Mouse (Mus musculus) left cerebral cortex, postnatal 4 days (tissue): ENCODE results near the gene Tie1. TPM values are rescaled to one million over a fixed set of nuclear protein-coding genes. Genes with fewer than 3 reads are reported as not detected.

Experiments used
- DNase-seq: peaks from one replicate; pipeline ENCODE4 v3.0.0-alpha.2; 2022
- intact Hi-C: fragments of 180-260 bp; cut with DNase I; formaldehyde crosslinking; loops from one replicate; pipeline ENCODE4 v1.15.1; 2025
- total RNA-seq, 2 experiments: library from RNA; stranded (reverse); gene quantifications; 2 replicates each; pipeline ENCODE4 v1.2.3; 2021

Tie1 gene
- total RNA-seq, 2 experiments from 2014 or later = 14.4 to 15.2 TPM

DNA sequence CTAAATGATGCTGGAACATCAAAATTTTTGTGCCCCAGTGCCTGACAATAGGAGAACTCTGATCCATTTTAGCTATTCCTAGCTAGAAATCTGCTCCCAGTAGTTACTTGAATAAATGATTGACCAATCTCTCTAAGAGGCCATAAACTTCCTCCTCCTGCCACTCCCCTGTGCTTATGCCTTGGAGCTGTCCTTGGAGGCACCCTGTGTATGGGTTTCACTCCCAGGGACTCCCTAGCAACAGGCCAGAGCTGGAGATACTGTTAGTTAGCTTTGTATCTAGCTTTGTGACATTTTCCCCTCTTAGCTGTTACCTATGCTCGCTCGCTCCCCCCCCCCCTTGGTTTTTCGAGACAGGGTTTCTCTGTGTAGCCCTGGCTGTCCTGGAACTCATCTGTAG is 68.5 kb downstream of the Tie1 start:
- intact Hi-C loops = no loop called here
- DNase-seq = no peak

Other genes with a start within 250 kb of the Tie1 start
- 100 to 1,000 TPM; 229 to 232 TPM for gene Ptprf, start 198.7 kb downstream of the Tie1 start, total RNA-seq
- gene Szt2, start 80.8 kb downstream of the Tie1 start, total RNA-seq = 10 to 100 TPM; 43.3 to 48.3 TPM
- gene Med8, start 80.7 kb downstream of the Tie1 start, total RNA-seq = 10 to 100 TPM; 75.7 to 77.6 TPM
- gene Elovl1, start 62.0 kb downstream of the Tie1 start, total RNA-seq = 10 to 100 TPM; 17.0 to 17.9 TPM
- 10 to 100 TPM in 1 of 2 experiments, 1 to 10 TPM in 1; 8.2 to 11.2 TPM for gene Cdc20, start 52.7 kb downstream of the Tie1 start, total RNA-seq
- gene Mpl, start 32.5 kb downstream of the Tie1 start, total RNA-seq = not detected
- under 1 TPM in 1 of 2 experiments, not detected in 1; 0.38 TPM for gene 2610528J11Rik, start 36.9 kb upstream of the Tie1 start, total RNA-seq
- 1 to 10 TPM in 1 of 2 experiments, under 1 TPM in 1; 0.34 to 1.0 TPM for gene Tmem125, start 54.0 kb upstream of the Tie1 start, total RNA-seq
- 1 to 10 TPM in 1 of 2 experiments, under 1 TPM in 1; 0.97 to 1.3 TPM for gene Cfap57, start 130.7 kb upstream of the Tie1 start, total RNA-seq
- 10 to 100 TPM; 72.4 to 76.5 TPM for gene Ebna1bp2, start 130.7 kb upstream of the Tie1 start, total RNA-seq
- gene Olfr62, start 168.9 kb upstream of the Tie1 start, total RNA-seq = not detected
- gene Olfr1342, start 202.7 kb upstream of the Tie1 start, total RNA-seq = not detected
- gene Olfr1341, start 213.5 kb upstream of the Tie1 start, total RNA-seq = not detected
- gene Olfr1340, start 230.1 kb upstream of the Tie1 start, total RNA-seq = not detected
- not detected for gene Olfr1339, start 242.1 kb upstream of the Tie1 start, total RNA-seq